Mouse (Mus musculus) lung, postnatal 0 days (tissue): ENCODE measurements around the gene Galr3. TPM values are rescaled to one million over a fixed set of nuclear protein-coding genes. Genes with fewer than 3 reads are reported as not detected.

Experiments used
- ATAC-seq: fragments of 200-750 bp; cut with Nextera tagmentation; 2 replicates; pipeline ENCODE4 v1.8.0; 2017; ENCODE audit warnings: moderate library complexity
- DNase-seq: peaks from one replicate; pipeline ENCODE4 v3.0.0-alpha.2; 2016; ENCODE audit warnings: low spot score
- H3K27ac ChIP-seq: fragments of 300-500 bp; sonication (generic); 2 replicates; pipeline ENCODE4 v1.5.1; 2014; ENCODE audit warnings: antibody characterized with exemption, mild to moderate bottlenecking, low read length, mixed read lengths
- H3K27me3 ChIP-seq: fragments of 300-500 bp; sonication (generic); replicated peaks from 2 replicates; pipeline ENCODE4 v1.6.1; 2014; ENCODE audit warnings: low read length, mixed read lengths; ENCODE audit not compliant: insufficient read depth
- H3K36me3 ChIP-seq: fragments of 300-500 bp; sonication (generic); 2 replicates; pipeline ENCODE4 v1.6.1; 2014; ENCODE audit warnings: low read length, mixed read lengths; ENCODE audit not compliant: insufficient read depth
- H3K4me1 ChIP-seq: fragments of 300-500 bp; sonication (generic); 2 replicates; pipeline ENCODE4 v1.6.1; 2014; ENCODE audit warnings: antibody characterized with exemption, low read depth, low read length, mixed read lengths; ENCODE audit not compliant: insufficient read depth
- H3K4me2 ChIP-seq: fragments of 300-500 bp; sonication (generic); replicated peaks from 2 replicates; pipeline ENCODE4 v1.6.1; 2014; ENCODE audit warnings: low read depth, mild to moderate bottlenecking, low read length, moderate library complexity, mixed read lengths
- H3K4me3 ChIP-seq: fragments of 300-500 bp; sonication (generic); 2 replicates; pipeline ENCODE4 v1.5.1; 2014; ENCODE audit warnings: low read depth, low read length
- H3K9ac ChIP-seq: fragments of 300-500 bp; sonication (generic); replicated peaks from 2 replicates; pipeline ENCODE4 v1.6.1; 2014; ENCODE audit warnings: low read depth, mild to moderate bottlenecking
- H3K9me3 ChIP-seq: fragments of 300-500 bp; sonication (generic); 2 replicates; pipeline ENCODE4 v1.6.1; 2016; ENCODE audit warnings: low read length, mixed read lengths
- CTCF ChIP-seq: IDR thresholded peaks from 2 replicates; pipeline ENCODE4 v1.5.1; 2016; ENCODE audit warnings: antibody characterized with exemption, mild to moderate bottlenecking
- EP300 ChIP-seq: IDR thresholded peaks from 2 replicates; pipeline ENCODE4 v1.6.1; 2016; ENCODE audit warnings: antibody characterized with exemption, mild to moderate bottlenecking, control low read depth
- WGBS: fragments of 180-500 bp; shearing (Covaris S2); extraction: QIAGEN DNeasy Blood & Tissue Kit; methylation state at CpG from one replicate; pipeline ENCODE4 v1.1.7; 2014; 5-methylcytosine and 5-hydroxymethylcytosine counted together
- polyA plus RNA-seq: library from polyadenylated mRNA; unstranded; fragments of >200 nt; fragmentation: Nextera tagmentation; extraction: Ambion mirVana; gene quantifications from 2 replicates; pipeline ENCODE4 v1.2.1, GENCODE M21; 2015

Galr3 gene
- polyA plus RNA-seq, 1 experiment from 2014 or later = 0.14 TPM

DNA sequence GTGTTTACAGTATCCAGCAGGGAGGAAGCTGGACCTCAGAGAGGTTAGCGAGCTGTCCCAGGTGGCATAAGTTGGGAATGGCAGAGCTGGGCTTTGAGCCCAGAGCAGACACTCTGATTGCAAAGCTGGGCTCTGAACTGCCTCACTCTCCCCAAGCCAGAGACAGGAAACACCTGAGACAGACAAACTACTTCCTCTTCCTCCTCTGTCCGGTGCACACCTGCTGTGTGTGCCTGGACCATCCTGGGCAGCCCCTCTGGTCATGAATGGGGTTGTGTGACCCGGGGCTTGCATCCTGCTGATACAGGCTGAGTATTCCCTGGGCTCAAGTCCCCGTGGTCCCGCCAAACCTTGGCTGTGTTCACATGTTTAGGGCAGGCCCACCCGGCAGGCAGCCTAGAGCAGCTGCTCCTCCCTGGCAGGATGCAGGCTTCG, 41.3 kb upstream of the Galr3 start:
- Histone ChIP-seq H3K27me3 (no peaks in the 10 kb centered on the region), H3K36me3 (peaks cover 25% of the 10 kb centered on the region; the same call in 1 of the 2 replicates), H3K9me3 (no peaks in the 10 kb centered on the region), H3K27ac (no peak overlapping the region), H3K4me1 (no peaks in the 10 kb centered on the region), H3K9ac (no peak overlapping the region), H3K4me3 (no peak overlapping the region), H3K4me2 (no peak overlapping the region)
- DNase-seq (no peak), ATAC-seq (no peak)
- TF ChIP-seq CTCF = no peak
- no peak for TF ChIP-seq EP300
- WGBS = 63% methylated on average over 7 of the region's 7 CpGs

- H3K9ac ChIP-seq = no peak overlapping the region
- WGBS = 95% methylated on average over 5 of the region's 5 CpGs
- ATAC-seq (no peak), DNase-seq (no peak)
- H3K27ac ChIP-seq = no peak overlapping the region
- no peak overlapping the region for H3K4me2 ChIP-seq
- no peaks in the 10 kb centered on the region for H3K9me3 ChIP-seq
- peaks cover 36% of the 10 kb centered on the region; the same call in 1 of the 2 replicates for H3K36me3 ChIP-seq
- no peak overlapping the region for H3K4me3 ChIP-seq
- no peaks in the 10 kb centered on the region for H3K4me1 ChIP-seq
- H3K27me3 ChIP-seq = no peaks in the 10 kb centered on the region
- TF ChIP-seq CTCF (no peak), EP300 (no peak)
These were observed 40.1 kb upstream of the Galr3 start for GRCm38 (mm10) chr15:79001559-79001958.

DNA sequence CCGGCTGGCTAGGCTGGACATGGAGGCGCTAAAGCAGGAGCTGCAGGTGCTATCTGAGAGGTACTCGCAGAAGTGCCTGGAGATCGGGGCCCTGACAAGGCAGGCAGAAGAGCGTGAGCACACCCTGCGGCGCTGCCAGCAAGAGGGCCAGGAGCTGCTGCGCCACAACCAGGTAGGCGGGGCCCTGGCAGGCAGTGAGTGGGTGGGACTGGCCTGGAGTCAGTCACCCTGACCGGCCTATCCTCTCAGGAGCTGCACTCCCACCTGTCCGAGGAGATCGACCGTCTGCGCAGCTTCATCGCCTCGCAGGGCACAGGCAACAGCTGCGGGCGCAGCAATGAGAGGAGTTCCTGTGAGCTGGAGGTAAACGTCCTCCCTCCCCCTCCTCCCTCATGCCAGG, 39.6 kb upstream of the Galr3 start:
- 47% methylated on average over 19 of the region's 19 CpGs for WGBS
- H3K36me3 ChIP-seq = peaks cover 36% of the 10 kb centered on the region; the same call in 1 of the 2 replicates
- ATAC-seq (peak; percentile 50; the same call in 1 of the 2 replicates), DNase-seq (peak; percentile 23)
- TF ChIP-seq CTCF (no peak), EP300 (no peak)
- H3K4me2 ChIP-seq = no peak overlapping the region
- H3K4me1 ChIP-seq = no peaks in the 10 kb centered on the region
- no peak overlapping the region for H3K27ac ChIP-seq
- no peaks in the 10 kb centered on the region for H3K9me3 ChIP-seq
- H3K27me3 ChIP-seq = no peaks in the 10 kb centered on the region
- no peak overlapping the region for H3K4me3 ChIP-seq
- no peak overlapping the region for H3K9ac ChIP-seq

GRCm38 (mm10) chr15:79003079-79003478, 38.6 kb upstream of the Galr3 start:
- Histone ChIP-seq H3K9ac (no peak overlapping the region), H3K36me3 (peaks cover 32% of the 10 kb centered on the region; the same call in 1 of the 2 replicates), H3K9me3 (no peaks in the 10 kb centered on the region), H3K27ac (no peak overlapping the region), H3K4me1 (no peaks in the 10 kb centered on the region), H3K4me2 (no peak overlapping the region), H3K27me3 (no peaks in the 10 kb centered on the region), H3K4me3 (no peak overlapping the region)
- 88% methylated on average over 3 of the region's 3 CpGs for WGBS
- no peak for DNase-seq
- ATAC-seq = no peak
- no peak for TF ChIP-seq CTCF
- TF ChIP-seq EP300 = no peak

- WGBS = 85% methylated on average over 9 of the region's 9 CpGs
- ATAC-seq = no peak
- peaks cover 32% of the 10 kb centered on the region; the same call in 1 of the 2 replicates for H3K36me3 ChIP-seq
These were observed 36.1 kb upstream of the Galr3 start for GRCm38 (mm10) chr15:79005581-79005980.

GRCm38 (mm10) chr15:79006638-79007037, 35.0 kb upstream of the Galr3 start:
- Histone ChIP-seq H3K9ac (no peak overlapping the region), H3K27ac (no peak overlapping the region), H3K4me2 (no peak overlapping the region), H3K27me3 (no peaks in the 10 kb centered on the region), H3K4me1 (no peaks in the 10 kb centered on the region), H3K36me3 (peaks cover 30% of the 10 kb centered on the region; the same call in 1 of the 2 replicates), H3K9me3 (no peaks in the 10 kb centered on the region), H3K4me3 (no peak overlapping the region)
- DNase-seq = no peak
- 65% methylated on average over 3 of the region's 3 CpGs for WGBS
- no peak for ATAC-seq
- no peak for TF ChIP-seq CTCF
- TF ChIP-seq EP300 = no peak

More at GRCm38 (mm10) chr15:79005581-79005980, 36.1 kb upstream of the Galr3 start:
- no peak for DNase-seq
- Histone ChIP-seq H3K4me2 (no peak overlapping the region), H3K27me3 (no peaks in the 10 kb centered on the region), H3K27ac (no peak overlapping the region), H3K4me3 (no peak overlapping the region), H3K9ac (no peak overlapping the region), H3K4me1 (no peaks in the 10 kb centered on the region), H3K9me3 (no peaks in the 10 kb centered on the region)
- TF ChIP-seq EP300 = no peak
- no peak for TF ChIP-seq CTCF

DNA sequence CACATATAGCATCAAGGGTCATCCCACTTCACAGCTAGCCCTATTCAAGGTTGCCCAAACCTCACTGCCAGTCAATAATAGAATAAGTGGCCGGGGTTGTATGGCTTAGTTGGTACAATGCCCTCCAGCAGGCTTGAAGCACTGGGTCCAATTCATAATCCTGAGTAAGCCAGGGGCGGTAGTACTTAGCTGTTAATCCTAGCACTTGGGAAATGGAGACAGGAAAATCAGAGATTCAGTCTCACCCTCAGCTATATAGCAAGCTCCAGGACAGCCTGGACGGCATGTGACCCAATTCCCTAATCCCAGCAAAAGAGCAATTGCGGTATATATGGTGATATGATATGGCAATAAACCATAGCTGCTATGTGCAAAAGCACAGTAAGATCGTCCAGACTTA, 34.6 kb upstream of the Galr3 start:
- no peak for TF ChIP-seq CTCF
- no peak for TF ChIP-seq EP300
- Histone ChIP-seq H3K9ac (no peak overlapping the region), H3K27me3 (no peaks in the 10 kb centered on the region), H3K4me3 (no peak overlapping the region), H3K27ac (no peak overlapping the region), H3K4me1 (no peaks in the 10 kb centered on the region), H3K36me3 (peaks cover 26% of the 10 kb centered on the region; the same call in 1 of the 2 replicates), H3K9me3 (no peaks in the 10 kb centered on the region), H3K4me2 (no peak overlapping the region)
- DNase-seq (no peak), ATAC-seq (no peak)
- WGBS = 91% methylated on average over 5 of the region's 5 CpGs
